Mouse (Mus musculus): ENCODE measurements at regions not wholly inside any gene's neighbourhood (a gene's known extent, or its start where the extent isn't known, plus 50 kb on each side); places are given as distances from the start of the nearest gene placed in this dataset.

- no peak for DNase-seq (ENCODE audit: inconsistent age in 2 of 2, low spot score in 1 of 2)
These were observed 64.0 kb downstream of the Il9r start for GRCm38 (mm10) chr11:32136066-32136465.

DNA sequence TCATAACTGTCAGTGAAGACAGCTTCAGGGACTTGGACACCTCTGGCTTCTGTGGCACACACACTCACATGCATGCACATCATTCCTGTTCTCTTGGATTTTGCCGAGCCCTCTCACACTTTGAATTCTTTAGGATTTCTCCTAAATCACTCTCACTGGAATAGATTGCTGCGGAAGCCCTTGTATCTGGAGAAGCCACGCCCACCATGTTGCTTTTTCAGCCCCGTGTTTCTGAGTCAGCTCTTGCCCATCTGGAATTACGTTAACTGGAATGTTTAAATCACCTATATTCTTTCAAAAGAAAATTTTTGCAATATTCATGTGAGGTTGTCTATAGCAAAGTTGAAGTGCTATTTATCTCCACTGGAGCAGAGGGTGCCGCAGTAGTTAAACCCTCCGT is 66.1 kb downstream of the Il9r start:
- DNase-seq (ENCODE audit: inconsistent age in 2 of 2, low spot score in 1 of 2) = no peak

DNA sequence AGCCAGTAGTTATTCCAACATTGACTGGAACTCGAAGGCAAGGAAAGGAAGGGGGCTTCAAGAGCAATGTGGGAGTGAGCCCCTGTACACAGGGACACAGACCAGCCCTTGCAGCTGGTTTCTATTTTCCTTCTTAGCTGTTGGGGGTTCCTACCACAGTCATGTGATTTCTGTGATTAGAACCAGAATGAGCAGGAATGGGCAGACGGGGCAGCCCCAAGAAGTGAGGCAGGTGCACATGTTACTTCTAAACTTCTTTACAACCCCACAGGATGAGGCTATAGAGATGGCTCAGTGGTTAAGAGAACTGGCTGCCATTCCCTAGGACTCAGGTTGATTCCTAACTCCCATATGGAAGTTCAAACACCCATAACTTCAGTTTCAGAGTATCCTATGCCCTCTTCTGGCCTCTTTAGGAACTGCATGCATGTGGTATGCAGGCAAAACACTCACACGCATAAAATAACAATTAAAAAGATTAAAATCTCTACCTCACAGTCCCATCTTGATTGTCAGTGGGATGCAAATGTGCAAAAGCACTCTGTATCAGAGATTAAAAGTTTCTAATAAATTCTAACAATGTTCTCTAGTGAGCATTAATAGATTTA is 68.0 kb downstream of the Il9r start:
- peak in 1 of 2 experiments; percentile 56 for DNase-seq (ENCODE audit: inconsistent age in 2 of 2, low spot score in 1 of 2)

- no peak for DNase-seq (ENCODE audit: inconsistent age in 2 of 2, low spot score in 1 of 2)
These were observed 71.5 kb downstream of the Il9r start for GRCm38 (mm10) chr11:32128551-32128950.

DNA sequence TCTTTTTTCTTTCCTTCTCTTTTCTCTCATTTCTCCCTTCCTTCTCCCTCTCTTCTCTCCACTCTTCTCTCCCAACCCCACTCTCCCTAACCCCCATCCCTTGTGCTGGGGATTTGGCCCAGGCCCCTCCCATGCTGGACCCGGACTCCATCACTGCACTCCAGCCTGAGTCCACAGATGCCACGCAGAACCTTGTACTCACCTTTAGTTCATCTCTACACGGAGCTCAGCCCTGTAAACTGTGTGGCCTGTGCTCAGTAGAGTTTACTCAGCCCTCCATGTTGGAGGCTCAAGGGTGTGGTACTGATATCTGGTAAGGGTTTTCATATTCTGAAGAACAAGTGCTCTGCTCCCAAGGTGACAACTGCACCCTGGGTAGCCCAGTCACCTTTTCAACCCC is 72.1 kb downstream of the Il9r start:
- no peak for DNase-seq (ENCODE audit: inconsistent age in 2 of 2, low spot score in 1 of 2)

- no peak for DNase-seq (ENCODE audit: inconsistent age in 2 of 2, low spot score in 1 of 2)
These were observed 72.7 kb downstream of the Il9r start for GRCm38 (mm10) chr11:32127401-32127817.

GRCm38 (mm10) chr11:32126786-32127185 is 73.3 kb downstream of the Il9r start:
- no peak for DNase-seq (ENCODE audit: inconsistent age in 2 of 2, low spot score in 1 of 2)

DNA sequence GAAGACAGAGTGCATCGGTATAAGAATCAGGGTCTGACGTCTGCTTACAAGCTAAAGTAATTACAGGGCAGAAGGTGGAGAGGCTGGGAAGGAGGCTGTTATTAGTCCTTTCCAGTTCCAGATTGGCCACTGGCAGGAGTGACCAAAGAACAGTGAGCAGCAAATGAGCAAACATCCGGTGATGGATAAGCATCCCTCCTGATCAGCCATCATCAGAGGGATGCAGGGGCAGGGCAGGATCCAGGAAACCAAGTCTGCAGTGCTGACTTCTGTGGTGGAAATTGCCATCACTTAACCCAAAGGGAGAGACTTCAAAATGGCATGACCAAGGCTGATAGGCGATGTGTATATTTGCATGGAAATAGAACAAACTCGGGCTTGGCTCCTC is 73.8 kb downstream of the Il9r start:
- DNase-seq (ENCODE audit: inconsistent age in 2 of 2, low spot score in 1 of 2) = no peak

GRCm38 (mm10) chr11:32125586-32126310 is 74.3 kb downstream of the Il9r start:
- no peak for DNase-seq (ENCODE audit: inconsistent age in 2 of 2, low spot score in 1 of 2)

GRCm38 (mm10) chr11:32120596-32120995 is 79.5 kb downstream of the Il9r start:
- DNase-seq (ENCODE audit: inconsistent age in 2 of 2, low spot score in 1 of 2) = no peak

DNA sequence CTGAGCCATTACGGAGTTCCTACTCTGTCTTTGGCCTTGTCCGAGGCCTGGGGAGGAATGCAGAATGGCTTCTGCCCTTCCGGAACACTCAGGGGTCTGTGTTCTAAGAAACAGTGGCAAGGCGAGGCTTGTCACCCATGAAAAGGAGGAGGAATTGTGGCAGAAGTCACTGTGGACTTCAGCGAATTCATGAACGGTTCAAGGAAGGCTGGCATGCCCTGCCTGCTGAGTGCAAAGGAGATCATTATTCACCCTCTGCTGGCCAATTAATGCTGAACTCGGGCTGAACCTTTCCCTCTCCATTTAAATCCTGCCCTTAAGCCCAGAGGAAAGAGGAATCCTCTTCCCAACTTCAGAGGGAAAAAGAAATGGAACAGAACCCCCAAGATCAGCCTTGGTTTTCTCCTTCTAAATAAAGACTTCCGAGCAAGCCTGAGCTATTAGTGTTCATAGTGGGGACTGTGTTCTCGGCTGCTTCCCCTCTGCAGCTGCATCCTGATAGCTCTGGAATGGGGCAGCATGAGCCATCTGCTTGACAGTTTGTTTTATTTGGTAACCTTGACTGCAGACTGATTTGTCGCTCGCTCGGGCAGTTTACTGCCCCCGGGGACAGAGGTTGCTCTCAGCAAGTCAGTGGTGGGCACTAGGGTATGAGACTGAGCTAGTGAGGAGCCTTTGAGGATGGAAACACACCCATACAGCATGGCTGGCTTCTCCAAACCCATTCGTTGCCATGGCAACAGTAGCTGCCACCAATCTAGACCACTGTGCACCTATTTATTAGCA is 81.0 kb downstream of the Il9r start:
- peak in 1 of 2 experiments; percentile 31 for DNase-seq (ENCODE audit: inconsistent age in 2 of 2, low spot score in 1 of 2)

- no peak for DNase-seq (ENCODE audit: inconsistent age in 2 of 2, low spot score in 1 of 2)
These were observed 82.1 kb downstream of the Il9r start for GRCm38 (mm10) chr11:32117930-32118329.

DNA sequence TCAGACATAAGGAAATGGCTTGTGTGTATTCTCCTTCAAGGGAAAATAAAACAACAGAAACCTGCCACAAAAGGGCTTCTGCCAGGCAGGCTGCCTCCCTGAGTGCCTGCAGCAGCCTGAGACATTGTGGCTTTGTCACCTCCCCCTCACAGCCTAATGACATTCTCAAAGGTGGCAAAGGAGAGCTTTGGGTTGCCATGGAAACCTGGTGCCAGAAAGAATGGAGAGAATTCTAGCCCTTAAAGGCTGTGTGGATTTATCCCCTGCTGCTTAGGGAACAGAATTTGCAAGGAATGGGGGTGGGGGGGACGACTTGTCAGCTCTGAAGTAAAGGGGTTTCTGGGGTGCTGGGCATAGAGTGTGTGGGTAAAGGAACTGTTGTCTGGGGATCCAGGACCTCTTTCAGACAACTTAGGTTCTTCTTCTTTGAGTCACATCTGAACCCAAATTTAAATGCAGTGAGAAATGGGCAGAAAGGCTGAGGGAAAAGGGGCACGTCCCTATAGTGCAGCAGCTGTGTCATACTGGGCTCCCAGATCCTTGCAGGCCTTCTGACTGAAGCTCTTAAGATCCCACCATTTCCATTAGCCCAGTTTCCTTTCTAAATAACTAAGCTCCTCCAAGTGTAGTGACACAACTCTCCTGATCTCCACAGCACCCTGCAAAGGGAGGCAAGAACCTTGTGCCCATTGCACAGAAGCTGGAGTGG is 86.8 kb downstream of the Il9r start:
- no peak for DNase-seq (ENCODE audit: inconsistent age in 2 of 2, low spot score in 1 of 2)

DNA sequence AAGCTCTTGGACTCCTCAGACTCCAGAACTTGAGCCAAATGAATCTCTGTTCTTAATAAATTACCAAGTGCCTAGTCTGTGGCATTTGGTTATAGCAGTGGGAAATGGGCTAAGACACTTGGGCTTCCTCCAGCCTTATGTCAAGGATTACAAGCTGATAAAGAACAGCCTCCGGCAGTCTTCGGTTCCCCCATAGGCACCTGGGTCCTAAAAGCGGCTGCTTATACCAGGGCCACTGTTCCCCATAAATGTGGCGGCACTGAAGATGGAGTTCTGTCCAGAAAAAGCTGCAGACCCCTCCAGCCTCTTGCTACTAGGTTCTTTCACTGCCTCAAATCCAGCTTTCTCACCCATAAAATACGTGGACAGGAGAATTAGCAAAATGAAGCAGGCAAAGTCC is 87.6 kb downstream of the Il9r start:
- DNase-seq (ENCODE audit: inconsistent age in 2 of 2, low spot score in 1 of 2) = no peak

DNA sequence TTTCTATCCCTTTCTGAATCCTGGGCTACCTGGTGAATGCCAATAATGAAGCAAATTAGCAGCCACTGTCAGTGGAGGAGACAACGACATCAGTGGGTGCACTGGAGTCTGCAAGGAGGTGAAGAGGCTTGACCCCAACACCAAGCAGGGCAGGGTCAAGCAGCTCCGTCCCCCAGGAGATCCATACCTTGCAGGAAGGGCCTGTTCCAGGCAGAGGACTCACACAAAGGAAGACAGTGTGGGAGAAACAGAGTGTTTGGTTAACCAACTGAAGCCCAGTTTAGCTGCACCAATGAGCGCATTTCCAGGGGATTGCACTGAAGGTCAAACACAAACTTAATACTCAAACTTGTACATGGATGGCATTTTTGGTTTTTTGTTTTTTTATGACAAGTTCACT is 88.2 kb downstream of the Il9r start:
- DNase-seq (ENCODE audit: inconsistent age in 2 of 2, low spot score in 1 of 2) = no peak

DNA sequence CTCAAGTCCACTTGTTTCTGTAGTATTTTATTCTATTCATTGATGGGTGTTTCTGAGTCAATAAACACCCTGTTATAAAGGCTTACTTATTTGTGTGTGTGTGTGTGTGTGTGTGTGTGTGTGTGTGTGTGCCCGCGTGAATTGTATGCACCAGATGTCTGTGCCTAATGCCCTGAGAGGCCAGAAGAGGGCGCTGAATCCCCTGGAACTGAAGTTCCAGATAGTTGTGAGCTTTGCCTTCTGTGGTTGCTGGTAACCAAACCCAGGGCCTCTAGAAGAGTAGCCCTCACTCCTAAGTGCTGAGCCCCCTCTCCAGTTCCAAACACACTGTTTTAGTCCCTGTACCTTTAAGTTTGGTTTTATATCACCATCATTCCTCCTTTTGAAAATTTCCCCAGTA is 90.2 kb downstream of the Il9r start:
- no peak for DNase-seq (ENCODE audit: inconsistent age in 2 of 2, low spot score in 1 of 2)
